Mouse (Mus musculus) cerebellum, adult (tissue): ENCODE data around the gene Lrrn2.

ENCODE experiments used
- ATAC-seq: cut with Nextera tagmentation; 2 replicates; pipeline ENCODE4 v1.9.2; 2017; ENCODE audit warnings: mild to moderate bottlenecking, moderate library complexity, mixed read lengths; ENCODE audit not compliant: insufficient number of reproducible peaks, low FRiP score, low TSS enrichment

Gene Lrrn2

GRCm38 (mm10) chr1:132880161-132881005, at the start of gene Lrrn2:
Gene Lrrn2 (plus strand): TSS chr1:132880273.
- ATAC-seq: peak; percentile 61

GRCm38 (mm10) chr1:132831963-132832362, 48.1 kb upstream of the Lrrn2 start:
- no peak for ATAC-seq

GRCm38 (mm10) chr1:132834037-132834436, 46.0 kb upstream of the Lrrn2 start:
- ATAC-seq: no peak

- ATAC-seq: no peak
Observed at GRCm38 (mm10) chr1:132836895-132837294, 43.2 kb upstream of the Lrrn2 start.

GRCm38 (mm10) chr1:132837691-132838090, 42.4 kb upstream of the Lrrn2 start:
- ATAC-seq: no peak

- no peak for ATAC-seq
Observed at GRCm38 (mm10) chr1:132838371-132838770, 41.7 kb upstream of the Lrrn2 start.

GRCm38 (mm10) chr1:132843612-132844011, 36.5 kb upstream of the Lrrn2 start:
- no peak for ATAC-seq

GRCm38 (mm10) chr1:132844088-132844804, 35.8 kb upstream of the Lrrn2 start:
- no peak for ATAC-seq

GRCm38 (mm10) chr1:132845766-132846165, 34.3 kb upstream of the Lrrn2 start:
- ATAC-seq: peak; percentile 79; the same call in 1 of the 2 replicates

GRCm38 (mm10) chr1:132850809-132851208, 29.3 kb upstream of the Lrrn2 start:
- no peak for ATAC-seq

GRCm38 (mm10) chr1:132851296-132851695, 28.8 kb upstream of the Lrrn2 start:
- no peak for ATAC-seq

- ATAC-seq: no peak
Observed at GRCm38 (mm10) chr1:132851771-132852170, 28.3 kb upstream of the Lrrn2 start.

GRCm38 (mm10) chr1:132853312-132853711, 26.8 kb upstream of the Lrrn2 start:
- no peak for ATAC-seq

GRCm38 (mm10) chr1:132858516-132859383, 21.3 kb upstream of the Lrrn2 start:
- ATAC-seq: peak; percentile 15; the same call in 1 of the 2 replicates

- ATAC-seq: no peak
Observed at GRCm38 (mm10) chr1:132864220-132864619, 15.9 kb upstream of the Lrrn2 start.

GRCm38 (mm10) chr1:132865585-132865984, 14.5 kb upstream of the Lrrn2 start:
- no peak for ATAC-seq

GRCm38 (mm10) chr1:132870327-132870726, 9.7 kb upstream of the Lrrn2 start:
- ATAC-seq: no peak

- ATAC-seq: no peak
Observed at GRCm38 (mm10) chr1:132878951-132879610, 992 bp upstream of the Lrrn2 start.

GRCm38 (mm10) chr1:132879801-132880160, 292 bp upstream of the Lrrn2 start:
- ATAC-seq: 0 out of 2 replicates have a peak, but pooled peaks have one; percentile 31
